Mouse (Mus musculus): ENCODE results near the gene B3gnt9. TPM values are rescaled to one million over a fixed set of nuclear protein-coding genes. Genes with fewer than 3 reads are reported as not detected.
"Not testable (repeated sequence)": the region's sequence is repeated elsewhere in the genome, so short reads cannot be mapped to it uniquely, and the experiment has no call there.

Gene B3gnt9
- polyA plus RNA-seq, 1 experiment from 2014 or later, result 3.2 TPM

- no peaks in the 10 kb centered on the region for H3K9me3 ChIP-seq (replicated peaks)
- WGBS (ENCODE audit: insufficient replicate concordance), result 66% methylated on average over 7 of the region's 7 CpGs
- H3K4me2 ChIP-seq, result no peak overlapping the region
- ATAC-seq (ENCODE audit: low read depth) (no peak), DNase-seq (no peak)
- H3K4me1 ChIP-seq (replicated peaks), result peaks cover 61% of the 10 kb centered on the region
- no peak overlapping the region for H3K9ac ChIP-seq
- H3K36me3 ChIP-seq, result peaks cover 13% of the 10 kb centered on the region
- H3K4me3 ChIP-seq (replicated peaks), result no peak overlapping the region
- peaks cover 54% of the 10 kb centered on the region for H3K27me3 ChIP-seq
- no peak overlapping the region for H3K27ac ChIP-seq
Measured at GRCm38 (mm10) chr8:105257318-105258114, 2.6 kb upstream of the B3gnt9 start.

- under 1% methylated on average over 74 of the region's 74 CpGs for WGBS (ENCODE audit: insufficient replicate concordance)
- Histone ChIP-seq H3K4me2 (peak overlapping the region; percentile 99), H3K36me3 (peaks cover 44% of the 10 kb centered on the region), H3K27ac (peak overlapping the region; percentile 86), H3K9ac (peak overlapping the region; percentile 80), H3K27me3 (peaks cover 35% of the 10 kb centered on the region), H3K4me1 (replicated peaks) (peaks cover 47% of the 10 kb centered on the region), H3K4me3 (replicated peaks) (peak overlapping the region; percentile 74), H3K9me3 (replicated peaks) (no peaks in the 10 kb centered on the region)
- peak; percentile 92 for ATAC-seq (ENCODE audit: low read depth)
- peak; percentile 79 for DNase-seq
Measured at GRCm38 (mm10) chr8:105254152-105254965, 594 bp downstream of the B3gnt9 start.

GRCm38 (mm10) chr8:105253766-105254151, 1.2 kb downstream of the B3gnt9 start:
- Histone ChIP-seq H3K27ac (no peak overlapping the region), H3K9ac (peak overlapping the region; percentile 80; the same call in 1 of the 2 replicates)

GRCm38 (mm10) chr8:105252680-105253537, 2.0 kb downstream of the B3gnt9 start:
- H3K27me3 ChIP-seq, result peaks cover 21% of the 10 kb centered on the region
- ATAC-seq (ENCODE audit: low read depth), result no peak
- no peak for DNase-seq
- WGBS (ENCODE audit: insufficient replicate concordance), result 53% methylated on average over 10 of the region's 10 CpGs
- H3K9ac ChIP-seq, result no peak overlapping the region
- peaks cover 37% of the 10 kb centered on the region for H3K4me1 ChIP-seq (replicated peaks)
- H3K36me3 ChIP-seq, result peaks cover 58% of the 10 kb centered on the region
- no peak overlapping the region for H3K27ac ChIP-seq
- H3K4me3 ChIP-seq (replicated peaks), result no peak overlapping the region
- H3K4me2 ChIP-seq, result no peak overlapping the region
- no peaks in the 10 kb centered on the region for H3K9me3 ChIP-seq (replicated peaks)

More at GRCm38 (mm10) chr8:105253766-105254151, 1.2 kb downstream of the B3gnt9 start:
- Histone ChIP-seq H3K36me3 (peaks cover 50% of the 10 kb centered on the region), H3K9me3 (replicated peaks) (no peaks in the 10 kb centered on the region), H3K4me3 (replicated peaks) (peak overlapping the region; percentile 74), H3K4me2 (peak overlapping the region; percentile 99), H3K4me1 (replicated peaks) (peaks cover 41% of the 10 kb centered on the region), H3K27me3 (peaks cover 29% of the 10 kb centered on the region)
- 56% methylated on average over 20 of the region's 20 CpGs for WGBS (ENCODE audit: insufficient replicate concordance)
- DNase-seq (no peak), ATAC-seq (ENCODE audit: low read depth) (no peak)

- Histone ChIP-seq H3K4me3 (replicated peaks) (no peak overlapping the region), H3K9me3 (replicated peaks) (no peaks in the 10 kb centered on the region), H3K4me2 (no peak overlapping the region), H3K27me3 (peaks cover 15% of the 10 kb centered on the region; the same call in 1 of the 2 replicates), H3K4me1 (replicated peaks) (peaks cover 37% of the 10 kb centered on the region), H3K9ac (no peak overlapping the region), H3K36me3 (peaks cover 67% of the 10 kb centered on the region), H3K27ac (no peak overlapping the region)
- ATAC-seq (ENCODE audit: low read depth) (no peak), DNase-seq (no peak)
- WGBS (ENCODE audit: insufficient replicate concordance), result 85% methylated on average over 6 of the region's 6 CpGs
Measured at GRCm38 (mm10) chr8:105251954-105252353, 3.0 kb downstream of the B3gnt9 start.

DNA sequence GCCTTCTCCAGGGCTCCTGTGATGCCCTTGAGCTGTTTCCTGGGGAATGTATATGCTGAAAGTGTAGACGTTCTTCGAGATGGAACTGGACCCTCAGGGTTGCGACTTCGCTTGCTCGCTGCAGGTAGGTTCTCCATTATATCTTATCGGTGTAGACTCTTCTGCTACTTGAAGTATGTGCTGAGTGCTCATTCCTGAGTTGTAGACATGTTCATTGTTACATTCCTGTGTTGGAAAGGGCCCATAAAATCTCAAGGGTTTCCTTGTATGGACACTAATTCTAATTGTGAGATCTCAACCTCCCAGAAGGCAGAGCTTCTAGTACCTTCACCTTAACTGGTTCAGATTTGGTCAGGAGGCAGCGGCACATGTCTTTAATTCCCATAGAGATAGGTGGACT, 13.9 kb downstream of the B3gnt9 start:
- 94% methylated on average over 7 of the region's 7 CpGs for WGBS (ENCODE audit: insufficient replicate concordance)
- H3K4me2 ChIP-seq, result no peak overlapping the region
- H3K9me3 ChIP-seq (replicated peaks), result no peaks in the 10 kb centered on the region
- no peak overlapping the region for H3K9ac ChIP-seq
- no peak overlapping the region for H3K4me3 ChIP-seq (replicated peaks)
- DNase-seq (no peak), ATAC-seq (ENCODE audit: low read depth) (no peak)
- peaks cover 59% of the 10 kb centered on the region for H3K36me3 ChIP-seq
- no peak overlapping the region for H3K27ac ChIP-seq
- H3K4me1 ChIP-seq (replicated peaks), result peaks cover 3% of the 10 kb centered on the region; the same call in 1 of the 2 replicates
- no peaks in the 10 kb centered on the region for H3K27me3 ChIP-seq

DNA sequence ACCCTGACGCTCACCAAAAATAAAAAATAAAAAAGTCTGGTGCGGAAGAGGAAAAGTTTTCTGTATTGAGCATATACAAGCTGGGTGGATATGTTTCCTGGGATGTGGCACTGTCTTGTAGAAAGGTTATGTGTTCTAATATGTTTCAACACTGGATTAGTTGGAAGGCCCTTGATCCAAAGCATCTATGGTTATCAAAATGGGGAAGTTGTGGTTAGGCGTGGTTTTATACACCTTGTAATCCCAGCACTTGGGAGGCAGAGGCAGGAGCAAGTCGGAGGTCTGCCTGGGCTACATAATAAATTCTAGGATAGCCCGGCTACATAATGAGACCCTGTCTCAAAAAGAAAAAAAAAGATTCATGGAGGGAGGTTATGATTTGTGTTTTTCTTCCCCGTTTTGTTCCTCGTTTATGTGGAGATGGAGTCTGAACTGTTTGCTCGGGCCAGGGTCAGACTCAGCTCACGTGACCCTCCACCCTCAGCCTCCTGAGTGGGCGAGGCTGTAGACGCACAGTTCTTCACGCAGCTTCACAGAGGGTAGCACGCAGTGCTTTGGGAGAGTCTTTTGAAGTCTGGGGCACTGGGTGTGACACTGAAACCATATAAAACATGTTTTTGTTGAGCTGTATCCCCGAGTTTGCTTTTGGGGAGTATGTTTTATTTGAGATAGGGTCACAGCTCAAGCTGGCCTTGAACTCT, 17.4 kb downstream of the B3gnt9 start:
- Histone ChIP-seq H3K4me2 (no peak overlapping the region), H3K27me3 (no peaks in the 10 kb centered on the region), H3K9ac (no peak overlapping the region), H3K27ac (no peak overlapping the region), H3K4me1 (replicated peaks) (peaks cover 18% of the 10 kb centered on the region), H3K36me3 (peaks cover 62% of the 10 kb centered on the region), H3K4me3 (replicated peaks) (no peak overlapping the region), H3K9me3 (replicated peaks) (no peaks in the 10 kb centered on the region)
- ATAC-seq (ENCODE audit: low read depth) (no peak), DNase-seq (no peak)
- WGBS (ENCODE audit: insufficient replicate concordance), result 74% methylated on average over 14 of the region's 14 CpGs

- Histone ChIP-seq H3K4me2 (no peak overlapping the region), H3K36me3 (peaks cover 47% of the 10 kb centered on the region), H3K4me3 (replicated peaks) (no peak overlapping the region), H3K27ac (no peak overlapping the region), H3K9me3 (replicated peaks) (no peaks in the 10 kb centered on the region), H3K9ac (no peak overlapping the region), H3K4me1 (replicated peaks) (peaks cover 33% of the 10 kb centered on the region), H3K27me3 (no peaks in the 10 kb centered on the region)
- 76% methylated on average over 1 of the region's 1 CpGs for WGBS (ENCODE audit: insufficient replicate concordance)
- ATAC-seq (ENCODE audit: low read depth) (no peak), DNase-seq (no peak)
Measured at GRCm38 (mm10) chr8:105235206-105235605, 19.7 kb downstream of the B3gnt9 start.

- 54% methylated on average over 1 of the region's 1 CpGs for WGBS (ENCODE audit: insufficient replicate concordance)
- H3K4me3 ChIP-seq (replicated peaks), result no peak overlapping the region
- no peaks in the 10 kb centered on the region for H3K27me3 ChIP-seq
- DNase-seq (no peak), ATAC-seq (ENCODE audit: low read depth) (peak; percentile 68)
- no peaks in the 10 kb centered on the region for H3K9me3 ChIP-seq (replicated peaks)
- H3K27ac ChIP-seq, result peak overlapping the region; percentile 1; the same call in 1 of the 2 replicates
- peak overlapping the region; percentile 27; the same call in 1 of the 2 replicates for H3K9ac ChIP-seq
- H3K36me3 ChIP-seq, result peaks cover 28% of the 10 kb centered on the region
- peaks cover 36% of the 10 kb centered on the region for H3K4me1 ChIP-seq (replicated peaks)
- peak overlapping the region; percentile 42 for H3K4me2 ChIP-seq
Measured at GRCm38 (mm10) chr8:105233126-105233935, 21.6 kb downstream of the B3gnt9 start.

DNA sequence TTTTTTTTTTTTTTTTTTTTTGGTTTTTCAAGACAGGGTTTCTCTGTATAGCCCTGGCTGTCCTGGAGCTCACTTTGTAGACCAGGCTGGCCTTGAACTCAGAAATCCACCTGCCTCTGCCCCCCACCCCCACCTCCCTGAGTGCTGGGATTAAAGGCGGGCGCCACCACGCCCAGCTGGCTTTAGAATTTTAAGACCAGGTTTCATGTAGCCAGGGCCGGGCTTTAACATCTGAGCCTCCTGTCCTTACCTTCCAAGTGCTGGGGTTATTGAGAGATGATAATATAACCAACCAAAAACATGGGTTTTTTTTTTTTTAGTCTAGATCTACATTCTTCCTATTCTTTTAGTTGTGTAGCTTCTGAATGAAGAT, 22.6 kb downstream of the B3gnt9 start:
- not testable (repeated sequence) for H3K4me2 ChIP-seq; ATAC-seq (ENCODE audit: low read depth); H3K9me3 ChIP-seq (replicated peaks); H3K9ac ChIP-seq; H3K27ac ChIP-seq; H3K27me3 ChIP-seq; DNase-seq; H3K4me3 ChIP-seq (replicated peaks)
- H3K4me1 ChIP-seq (replicated peaks), result peaks cover 41% of the 10 kb centered on the region
- WGBS (ENCODE audit: insufficient replicate concordance), result 71% methylated on average over 4 of the region's 4 CpGs
- H3K36me3 ChIP-seq, result peaks cover 28% of the 10 kb centered on the region

All from liver, embryonic 13.5 days (tissue).